In the genomic region with DNA sequence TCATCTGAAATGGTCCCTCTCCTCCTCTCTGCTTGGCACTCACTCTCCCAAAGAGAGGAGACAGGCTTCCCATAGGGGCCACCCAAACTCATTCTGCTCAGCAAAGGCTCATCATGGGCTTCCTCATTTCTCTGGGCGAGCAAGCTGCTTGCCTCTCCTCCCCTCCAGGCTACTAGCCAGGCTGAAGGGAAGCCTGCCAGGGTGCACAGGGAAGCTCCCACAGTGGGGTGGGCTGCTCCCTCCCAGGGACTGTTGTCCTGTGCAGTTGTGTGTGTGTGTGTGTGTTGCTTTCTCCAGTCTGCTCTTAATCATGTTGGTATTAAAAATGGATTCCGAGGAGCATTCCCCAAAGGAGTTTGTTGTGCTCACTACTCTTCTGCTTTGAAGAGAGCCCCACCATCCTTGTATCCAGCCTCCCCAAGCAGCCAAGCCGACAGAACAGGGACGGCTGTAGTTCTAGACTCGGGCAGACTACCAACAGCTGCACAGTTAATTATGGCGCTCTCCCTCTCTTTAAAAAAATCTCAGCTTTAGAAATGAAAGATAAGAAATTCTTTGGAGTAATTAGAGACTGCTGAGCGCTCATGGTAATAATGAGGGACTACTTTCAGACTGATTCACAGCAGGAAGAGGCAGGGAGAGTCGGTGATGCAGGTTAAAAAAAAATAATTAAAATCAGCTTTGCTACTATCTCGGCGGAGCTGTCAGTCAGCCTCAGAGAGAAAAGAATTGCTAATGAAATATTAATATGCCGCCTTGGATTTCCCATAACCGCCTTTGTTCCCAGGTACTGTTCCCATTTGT, we compare ENCODE assay signal across 8 mouse cellular contexts.
DNase-seq lines count a peak whose midpoint lies in the region; ATAC-seq and TF ChIP-seq lines count a peak whose summit lies in the region.

No protein-coding gene starts in this region.

- no peaks in the 10 kb centered on the region for H3K27me3 ChIP-seq in hindbrain, embryonic 10.5 days (ENCODE audit: insufficient read depth, poor library complexity, severe bottlenecking)
- H3K27me3 ChIP-seq in midbrain, embryonic 13.5 days = no peaks in the 10 kb centered on the region

- H3K9ac ChIP-seq in midbrain, embryonic 13.5 days (replicated peaks) = 0 out of 2 replicates have a peak overlapping the region, but pooled peaks have one; percentile 32

- no peak for TF ChIP-seq CTCF in lung, adult 2 months (IDR thresholded peaks at IDR 0.05; ENCODE audit: insufficient read depth, low read length)

- WGBS in lung, adult 2 months = 57% methylated on average over 12 of the region's 12 CpGs
- WGBS in hindbrain, embryonic 10.5 days = 34% methylated on average over 12 of the region's 12 CpGs
- 8% methylated on average over 12 of the region's 12 CpGs for WGBS in midbrain, embryonic 13.5 days

- peak; percentile 78 for ATAC-seq in midbrain, embryonic 13.5 days

- H3K4me3 ChIP-seq in lung, adult 2 months (replicated peaks; ENCODE audit: extremely low read depth, low read depth, low read length) = no peak overlapping the region
- no peak overlapping the region for H3K4me3 ChIP-seq in hindbrain, embryonic 10.5 days
- H3K4me3 ChIP-seq in midbrain, embryonic 13.5 days (replicated peaks) = no peak overlapping the region

- H3K4me2 ChIP-seq in midbrain, embryonic 13.5 days (replicated peaks) = peak overlapping the region; percentile 36

- H3K27ac ChIP-seq in hindbrain, embryonic 10.5 days = peak overlapping the region; percentile 88
- H3K27ac ChIP-seq in midbrain, embryonic 13.5 days = peak overlapping the region; percentile 97

- no peaks in the 10 kb centered on the region for H3K36me3 ChIP-seq in hindbrain, embryonic 10.5 days
- H3K36me3 ChIP-seq in midbrain, embryonic 13.5 days = no peaks in the 10 kb centered on the region

- H3K4me1 ChIP-seq in lung, adult 2 months (ENCODE audit: control insufficient read depth, insufficient read depth, low read length) = no peaks in the 10 kb centered on the region
- peaks cover 37% of the 10 kb centered on the region for H3K4me1 ChIP-seq in hindbrain, embryonic 10.5 days (replicated peaks)
- peaks cover 54% of the 10 kb centered on the region for H3K4me1 ChIP-seq in midbrain, embryonic 13.5 days (replicated peaks)

- H3K9me3 ChIP-seq in hindbrain, embryonic 10.5 days = no peaks in the 10 kb centered on the region
- H3K9me3 ChIP-seq in midbrain, embryonic 13.5 days = no peaks in the 10 kb centered on the region

- DNase-seq in adrenal gland, postnatal 10 days = peak; percentile 33
- no peak for DNase-seq in adrenal gland, postnatal 36 days
- DNase-seq in lung, postnatal 14 days = peak; percentile 22
- no peak for DNase-seq in lung, adult 2 months
- DNase-seq in hindbrain, embryonic 10.5 days (ENCODE audit: low spot score) = no peak
- DNase-seq in thymus, postnatal 25 days = no peak
- DNase-seq in embryo, embryonic 10.5 days (ENCODE audit: low spot score) = no peak

- TF ChIP-seq POLR2A in lung, adult 2 months (IDR thresholded peaks at IDR 0.05; ENCODE audit: borderline replicate concordance, extremely low read depth, low read depth, low read length) = no peak

Comparison
In these comparisons a context has a peak if more than half of its experiments do, and no peak if none do; other contexts are left out.
1. DNase-seq: peak in adrenal gland, postnatal 10 days (single experiment) and lung, postnatal 14 days (single experiment); none in adrenal gland, postnatal 36 days (0 of 2), lung, adult 2 months (single experiment), hindbrain, embryonic 10.5 days (single experiment), thymus, postnatal 25 days (single experiment) and embryo, embryonic 10.5 days (single experiment).